Mouse (Mus musculus) cerebellum, postnatal 10 days (tissue): ENCODE data around the gene Dera.
A peak's percentile ranks its signal among the peaks of the same experiment; 100 is the strongest.
"Not testable (repeated sequence)": the region's sequence is repeated elsewhere in the genome, so short reads cannot be mapped to it uniquely, and the experiment has no call there.

Experiments used
- DNase-seq, 2 experiments: peaks; one replicate each; pipeline ENCODE4 v3.0.0; 2021; ENCODE audit warnings: mixed read lengths in 2 of 2

The Dera gene

GRCm38 (mm10) chr6:137754056-137754856, at the start of gene Dera:
Dera (plus strand) TSS chr6:137754546.
- DNase-seq, result peak; percentile 87 to 89

- no peak for DNase-seq
Measured at GRCm38 (mm10) chr6:137706209-137706608, 48.1 kb upstream of the Dera start.

- DNase-seq, result not testable (repeated sequence)
Measured at GRCm38 (mm10) chr6:137708726-137709405, 45.5 kb upstream of the Dera start.

- DNase-seq, result peak; percentile 42 to 47
Measured at GRCm38 (mm10) chr6:137710179-137711037, 43.9 kb upstream of the Dera start.

- peak; percentile 19 to 30 for DNase-seq
Measured at GRCm38 (mm10) chr6:137712654-137713309, 41.6 kb upstream of the Dera start.

- no peak for DNase-seq
Measured at GRCm38 (mm10) chr6:137713310-137713664, 41.1 kb upstream of the Dera start.

- DNase-seq, result no peak
Measured at GRCm38 (mm10) chr6:137716802-137717201, 37.5 kb upstream of the Dera start.

- no peak for DNase-seq
Measured at GRCm38 (mm10) chr6:137722220-137722931, 32.0 kb upstream of the Dera start.

- peak; percentile 61 to 80 for DNase-seq
Measured at GRCm38 (mm10) chr6:137723898-137724297, 30.4 kb upstream of the Dera start.

GRCm38 (mm10) chr6:137734460-137734845, 19.9 kb upstream of the Dera start:
- peak; percentile 25 to 42 for DNase-seq

- peak; percentile 97 to 98 for DNase-seq
Measured at GRCm38 (mm10) chr6:137734846-137735609, 19.3 kb upstream of the Dera start, which contains the start of gene Strap. Strap (plus strand) TSS chr6:137735078.

GRCm38 (mm10) chr6:137735671-137736238, 18.6 kb upstream of the Dera start:
- peak; percentile 35 to 55 for DNase-seq

- DNase-seq, result no peak
Measured at GRCm38 (mm10) chr6:137740972-137741371, 13.4 kb upstream of the Dera start.

- no peak for DNase-seq
Measured at GRCm38 (mm10) chr6:137744700-137745099, 9.6 kb upstream of the Dera start.

GRCm38 (mm10) chr6:137747174-137747928, 7.0 kb upstream of the Dera start:
- DNase-seq, result peak; percentile 49 to 64

- no peak for DNase-seq
Measured at GRCm38 (mm10) chr6:137751551-137752274, 2.6 kb upstream of the Dera start.

- no peak for DNase-seq
Measured at GRCm38 (mm10) chr6:137752275-137752655, 2.1 kb upstream of the Dera start.

GRCm38 (mm10) chr6:137754857-137755232, 499 bp downstream of the Dera start:
- DNase-seq, result no peak

- DNase-seq, result peak; percentile 35 to 39
Measured at GRCm38 (mm10) chr6:137756310-137756709, 2.0 kb downstream of the Dera start.
